In the genomic region with DNA sequence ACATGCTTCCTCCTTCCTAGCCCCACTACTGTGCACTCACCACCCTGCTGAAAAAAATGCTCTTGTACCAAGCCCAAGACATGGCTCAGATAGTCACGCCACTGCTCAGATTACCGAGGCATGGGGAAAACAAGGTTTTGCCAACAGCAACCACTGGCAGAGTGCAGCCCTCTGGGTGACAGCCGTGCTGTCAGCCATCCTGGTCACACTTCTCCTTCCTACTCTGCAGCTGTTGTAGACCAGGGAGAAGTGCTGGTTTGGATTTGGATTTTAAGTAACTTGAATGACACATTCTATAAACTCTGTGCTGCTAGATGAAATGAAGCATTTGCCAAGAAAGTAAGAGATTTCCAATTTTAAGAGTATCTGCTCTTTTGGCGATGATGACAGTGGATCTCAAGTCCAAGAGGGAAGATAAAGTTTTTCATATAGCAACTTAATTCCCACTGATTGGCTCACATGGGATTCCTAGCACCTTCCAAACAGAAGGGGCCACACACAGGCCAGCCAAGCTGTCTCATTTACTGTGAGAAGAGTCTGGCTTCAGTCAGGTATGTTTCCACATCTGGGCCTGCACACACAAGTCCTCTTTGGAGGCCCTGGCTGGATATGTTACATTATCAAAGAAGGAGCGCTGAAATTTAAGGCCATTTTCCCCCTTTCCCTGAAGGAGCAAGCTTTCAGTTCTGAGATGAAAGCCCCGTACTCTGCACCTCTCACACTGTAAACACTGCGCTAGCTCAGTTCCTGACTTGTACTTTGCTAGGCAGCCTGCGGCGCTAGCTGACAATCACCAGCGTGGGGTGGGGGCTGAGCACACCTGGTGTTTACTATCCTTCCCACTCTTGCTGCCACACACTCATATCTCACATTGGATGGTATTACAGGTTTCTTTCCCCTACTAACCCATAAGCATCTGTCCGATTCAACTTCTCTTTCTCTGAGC, we compare ENCODE assay signal across 14 mouse cellular contexts.
A peak's percentile ranks its signal among the peaks of the same experiment; 100 is the strongest.
DNase-seq lines count a peak whose midpoint lies in the region; ATAC-seq lines count a peak whose summit lies in the region.
"Had no signal": no experiment of that assay in that cellular context is flagged by ENCODE, and none has a peak within 500 bp of the region (broad histone marks: within the 10 kb centered on the region; RNA-seq: fewer than 3 reads in every experiment).

No protein-coding gene starts in this region.

- H3K36me3 ChIP-seq in stomach, embryonic 16.5 days (ENCODE audit: control insufficient read depth, insufficient read depth, low read length): no peaks in the 10 kb centered on the region

- intact Hi-C loops in gastrocnemius, postnatal 36 days (cut with DNase I): no loop called here

- ATAC-seq in stomach, embryonic 16.5 days (ENCODE audit: insufficient read depth, low FRiP score): peak; percentile 82
- ATAC-seq in megakaryocyte, adult 5-6 weeks (ENCODE audit: poor library complexity, severe bottlenecking): no peak
- ATAC-seq: inflammation-experienced regulatory T-cells, adult 6 months had no signal

- DNase-seq in gastrocnemius, adult 18-20 months (ENCODE audit: low spot score): peak; percentile 44
- no peak for DNase-seq in gastrocnemius, postnatal 36 days
- peak; percentile 32 for DNase-seq in lung, postnatal 10 days
- DNase-seq in lung, adult 18-20 months: no peak
- no peak for DNase-seq in cerebellum, adult 11 months
- DNase-seq in embryo, embryonic 11 days: no peak
- DNase-seq: cerebellum, postnatal 14 days; midbrain, embryonic 14.5 days; right cerebral cortex, adult 18-20 months had no signal

- H3K9me3 ChIP-seq in stomach, embryonic 16.5 days (replicated peaks; ENCODE audit: control insufficient read depth, low read length): no peaks in the 10 kb centered on the region
- H3K9me3 ChIP-seq: neural tube, embryonic 13.5 days had no signal

- H3K4me3 ChIP-seq in stomach, embryonic 16.5 days (replicated peaks; ENCODE audit: low read length): no peak overlapping the region
- H3K4me3 ChIP-seq: left cerebral cortex, adult 2 months; neural tube, embryonic 13.5 days had no signal

- 36% methylated on average over 11 of the region's 11 CpGs for WGBS in stomach, embryonic 16.5 days

- no peaks in the 10 kb centered on the region for H3K27me3 ChIP-seq in stomach, embryonic 16.5 days (ENCODE audit: control insufficient read depth, insufficient read depth, low read length)
- H3K27me3 ChIP-seq: neural tube, embryonic 13.5 days had no signal

- H3K27ac ChIP-seq in stomach, embryonic 16.5 days (ENCODE audit: low read length): peak overlapping the region; percentile 69
- H3K27ac ChIP-seq: left cerebral cortex, adult 2 months; neural tube, embryonic 13.5 days had no signal

- H3K4me2 ChIP-seq in stomach, embryonic 16.5 days (ENCODE audit: low read depth, low read length): no peak overlapping the region
- H3K4me2 ChIP-seq: neural tube, embryonic 13.5 days had no signal

- H3K9ac ChIP-seq in stomach, embryonic 16.5 days (ENCODE audit: low read length): no peak overlapping the region; the same call in 1 of the 2 replicates
- H3K9ac ChIP-seq: neural tube, embryonic 13.5 days had no signal

- H3K4me1 ChIP-seq in stomach, embryonic 16.5 days (ENCODE audit: control insufficient read depth, insufficient read depth, low read length): peaks cover 11% of the 10 kb centered on the region
- H3K4me1 ChIP-seq: neural tube, embryonic 13.5 days had no signal

Comparison
In these comparisons a context has a peak if more than half of its experiments do, and no peak if none do; other contexts are left out.
1. DNase-seq: peak in gastrocnemius, adult 18-20 months (single experiment) and lung, postnatal 10 days (single experiment); none in gastrocnemius, postnatal 36 days (0 of 2), lung, adult 18-20 months (0 of 2), cerebellum, adult 11 months (single experiment) and embryo, embryonic 11 days (single experiment).